Mouse (Mus musculus): Measurements from ENCODE around the gene Gucy2e.

Gucy2e gene

DNA sequence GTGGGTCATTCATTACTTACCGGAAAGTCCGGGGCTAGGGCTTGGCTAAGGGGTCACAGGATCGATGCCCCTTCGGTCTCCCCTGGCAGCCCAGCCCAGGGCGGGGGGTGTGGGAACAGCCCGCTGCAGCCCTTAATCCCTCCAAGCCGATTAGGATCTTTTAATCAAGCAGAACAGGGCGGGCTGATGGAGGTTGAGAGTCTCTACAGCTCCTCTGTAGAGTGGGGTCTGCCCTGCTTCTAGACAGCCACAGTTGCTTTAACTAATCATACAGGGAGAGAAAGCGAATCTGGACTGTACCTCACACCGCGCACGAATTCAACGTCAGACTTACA lies at the start of gene Gucy2e:
Gene Gucy2e (minus strand): TSS at position 111 of the 335 bp plus-strand sequence.
- ChIA-PET CTCF (interaction anchor here in 2 of 4 experiments (0.6 to 1.1 kb wide), 2 partner anchors 14 to 183 kb away, joined by 4 to 8 read pairs; no protein-coding TSS in a partner anchor), POLR2A (interaction anchor here in 1 of 4 experiments (1.0 to 1.8 kb wide), 3 partner anchors 10 to 40 kb away, joined by 3 to 4 read pairs (median 3); no protein-coding TSS in a partner anchor)

DNA sequence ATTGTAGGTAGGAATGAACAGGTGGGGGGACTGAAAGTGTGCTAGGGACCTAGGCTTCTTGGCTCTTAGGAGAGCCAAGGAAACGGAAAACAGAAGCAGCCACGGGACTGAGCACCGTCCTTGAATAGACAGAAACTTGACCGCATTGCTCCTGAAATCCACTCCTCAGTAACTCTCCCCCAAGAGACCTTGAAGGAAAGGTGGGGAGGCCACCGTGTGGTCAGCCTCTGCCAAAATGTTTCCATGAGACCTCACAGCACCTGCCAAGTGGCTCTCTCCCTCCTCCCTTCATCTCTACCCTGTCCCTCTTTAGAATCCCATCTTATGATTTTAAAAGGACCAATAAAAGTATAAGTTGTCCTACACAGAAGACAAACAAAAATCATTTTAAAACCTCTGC lies 40.4 kb upstream of the Gucy2e start:
- ChIA-PET CTCF (interaction anchor here in 1 of 4 experiments (1.4 kb wide), 1 partner anchor 19 kb away, joined by 3 read pairs; no protein-coding TSS in a partner anchor), POLR2A (interaction anchor here in 2 of 4 experiments (0.6 to 2.3 kb wide), 3 partner anchors 48 to 398 kb away, joined by 3 to 13 read pairs (median 5); partner anchors contain the start of genes Cntrob (in 1 of the 2), Kcnab3 (in 1 of the 2) and Trappc1 (in 1 of the 2))

DNA sequence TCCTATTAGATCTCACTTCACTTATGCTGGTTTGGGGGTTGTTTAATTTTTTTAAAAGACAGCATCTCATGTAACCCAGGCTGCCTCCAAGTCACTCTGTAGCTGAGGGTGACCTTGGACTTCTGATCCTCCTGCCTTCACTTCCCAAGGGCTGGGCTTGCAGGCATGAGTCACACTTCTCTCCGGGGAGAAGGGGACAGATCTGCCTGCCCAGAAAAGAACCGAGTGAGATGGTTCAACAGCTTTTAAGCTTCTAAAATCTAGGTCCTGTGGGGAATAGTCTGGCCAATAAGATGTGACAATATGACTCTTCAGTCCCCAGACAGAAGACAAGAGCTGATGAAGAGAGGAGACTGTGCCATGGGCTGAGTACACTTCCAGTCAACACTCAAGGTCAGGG lies 39.2 kb upstream of the Gucy2e start:
- ChIA-PET CTCF (interaction anchor here (0.5 to 1.4 kb wide), 5 partner anchors 18 to 379 kb away, joined by 3 to 8 read pairs (median 3); partner anchors contain the start of gene Sox15 (in 1 of the 4)), POLR2A (interaction anchor here in 3 of 4 experiments (0.5 to 2.3 kb wide), 9 partner anchors 28 to 429 kb away, joined by 3 to 13 read pairs (median 3); partner anchors contain the start of genes Cntrob (in 2 of the 3), Trappc1 (in 2 of the 3) and Kcnab3 (in 1 of the 3))

DNA sequence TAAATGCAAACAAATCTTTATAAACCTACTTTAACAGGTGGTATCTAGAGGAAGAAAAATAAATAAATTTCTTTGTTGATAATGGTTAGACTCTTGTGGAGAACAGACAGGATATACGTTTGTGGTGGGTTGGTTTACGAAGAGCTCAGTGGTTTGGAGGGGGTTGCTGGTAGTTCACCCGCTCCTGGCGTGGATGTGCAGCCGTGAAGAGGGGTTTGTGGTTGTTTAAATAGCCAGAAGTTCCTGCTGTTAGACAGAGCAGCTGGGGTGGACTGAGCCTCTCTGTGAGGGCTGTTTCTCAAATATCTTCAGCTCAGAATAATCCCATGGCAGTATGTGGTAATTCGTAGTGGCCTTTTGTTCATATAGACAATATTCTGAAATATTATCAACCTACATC lies 38.8 kb upstream of the Gucy2e start:
- CTCF ChIA-PET = interaction anchor here (0.5 to 1.4 kb wide), 7 partner anchors 18 to 661 kb away, joined by 3 to 8 read pairs (median 3); partner anchors contain the start of gene Sox15 (in 1 of the 4)
- POLR2A ChIA-PET = interaction anchor here in 3 of 4 experiments (0.5 to 2.3 kb wide), 8 partner anchors 11 to 430 kb away, joined by 3 to 13 read pairs (median 4); partner anchors contain the start of genes Cntrob (in 2 of the 3), Trappc1 (in 2 of the 3) and Kcnab3 (in 1 of the 3)

DNA sequence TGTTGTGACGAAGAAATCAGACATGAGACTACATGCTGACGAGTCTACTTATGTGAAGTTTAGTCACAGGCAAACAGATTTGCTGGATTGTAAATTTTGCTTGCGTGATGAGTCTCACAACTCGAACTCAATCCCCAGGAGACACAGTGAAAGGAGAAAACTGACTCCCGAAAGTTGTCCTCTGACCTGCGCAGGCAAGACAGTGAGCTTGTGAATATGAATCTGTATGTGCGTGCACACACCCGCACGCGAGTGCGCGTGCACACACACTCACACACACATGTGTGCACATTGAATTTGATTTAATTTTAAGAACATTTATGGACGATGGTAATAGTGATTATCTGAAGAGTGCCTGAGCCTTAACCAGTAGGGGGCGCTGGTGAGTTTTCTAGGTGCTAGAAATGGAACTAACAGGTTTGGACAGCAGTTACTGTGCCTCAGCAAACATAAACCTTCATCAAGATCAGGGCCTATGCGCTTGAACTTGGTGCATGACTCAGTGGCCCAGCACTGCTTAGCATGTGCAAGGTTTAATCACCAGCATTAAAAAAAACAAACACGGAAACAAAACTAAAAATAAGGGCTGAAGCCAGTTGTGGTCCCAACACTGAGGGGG lies 35.4 kb upstream of the Gucy2e start:
- ChIA-PET CTCF (interaction anchor here (0.7 to 1.4 kb wide), 7 partner anchors 19 to 243 kb away, joined by 3 to 7 read pairs (median 3); no protein-coding TSS in a partner anchor), POLR2A (interaction anchor here in 2 of 4 experiments (1.1 to 2.1 kb wide), 5 partner anchors 46 to 65 kb away, joined by 3 to 5 read pairs (median 3); partner anchors contain the start of genes Cntrob (in 1 of the 2), Kcnab3 (in 1 of the 2) and Trappc1 (in 1 of the 2))

DNA sequence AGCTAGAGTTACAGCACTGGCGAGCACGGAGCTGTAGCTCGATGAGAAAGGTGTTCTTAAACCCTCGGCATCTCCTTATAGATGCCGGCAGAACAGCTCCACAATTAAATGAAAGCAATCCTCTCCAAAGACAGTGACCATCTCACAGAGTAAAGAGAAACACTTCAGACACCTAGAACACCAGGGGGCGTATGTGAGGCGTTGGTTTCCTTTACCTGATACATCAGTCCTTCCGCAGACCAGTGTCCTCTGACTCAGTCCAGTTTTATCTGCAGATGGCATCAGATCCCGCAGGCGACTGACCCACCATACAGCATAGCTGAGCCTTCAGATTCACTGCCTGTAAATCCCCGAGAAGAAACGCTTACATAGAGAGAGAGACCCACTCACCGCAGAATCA lies 32.7 kb upstream of the Gucy2e start:
- ChIA-PET POLR2A (interaction anchor here in 2 of 4 experiments (0.6 to 2.1 kb wide), 13 partner anchors 9 to 244 kb away, joined by 3 to 7 read pairs (median 3); partner anchors contain the start of genes Naa38 (in 2 of the 2), 9130213A22Rik (in 1 of the 2), Cntrob (in 1 of the 2) and Cyb5d1 (in 1 of the 2)), CTCF (interaction anchor here (0.5 to 3.0 kb wide), 46 partner anchors 9 to 447 kb away, joined by 3 to 19 read pairs (median 4); partner anchors contain the start of genes Alox8 (in 2 of the 4), Cntrob (in 2 of the 4), Trappc1 (in 2 of the 4) and Cyb5d1 (in 1 of the 4))

DNA sequence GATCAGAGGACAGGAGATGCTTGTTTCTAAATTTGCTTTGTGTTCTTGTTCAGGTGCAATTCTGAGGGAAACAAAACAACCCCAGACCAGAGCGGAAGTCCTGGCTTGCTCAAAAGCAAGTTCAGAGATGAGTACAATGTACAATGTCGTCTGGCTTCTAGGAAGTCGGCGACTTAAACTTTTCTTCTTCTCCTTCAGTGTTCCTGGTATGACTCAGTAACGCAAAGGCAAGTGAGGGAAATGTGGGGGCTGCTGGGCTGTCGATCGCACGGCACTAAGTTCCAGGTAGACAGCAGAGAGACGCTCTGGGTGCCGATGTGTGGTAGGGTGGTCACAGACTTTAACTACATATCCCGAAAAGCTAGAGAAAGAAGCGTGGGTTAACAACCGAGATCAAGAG lies 31.3 kb upstream of the Gucy2e start:
- CTCF ChIA-PET = interaction anchor here in 3 of 4 experiments (0.6 to 3.0 kb wide), 5 partner anchors 121 to 435 kb away, joined by 3 to 19 read pairs (median 9); no protein-coding TSS in a partner anchor
- POLR2A ChIA-PET = interaction anchor here (0.7 to 2.1 kb wide), 12 partner anchors 56 to 315 kb away, joined by 3 to 7 read pairs (median 4); partner anchors contain the start of genes Cntrob (in 2 of the 4), Cyb5d1 (in 2 of the 4), Naa38 (in 2 of the 4) and Trappc1 (in 2 of the 4)

DNA sequence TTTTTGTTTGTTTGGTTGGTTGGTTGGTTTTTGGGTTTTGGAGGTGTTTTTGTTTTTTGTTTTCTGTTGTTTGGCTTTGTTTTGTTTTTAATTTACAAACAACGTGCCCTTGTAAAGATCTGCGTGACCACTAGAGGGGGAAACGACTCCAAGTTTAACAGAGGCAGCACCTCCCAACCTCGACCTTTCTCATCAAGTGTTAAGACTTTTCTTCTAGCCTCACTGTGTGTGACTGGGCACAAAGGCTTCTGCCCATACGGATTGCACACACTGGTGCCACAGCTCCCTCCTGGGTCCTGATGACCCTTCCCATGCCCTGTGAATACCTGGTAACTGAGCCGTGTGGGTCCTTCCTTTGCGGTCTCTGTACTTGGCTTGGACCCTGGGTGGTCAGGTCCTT lies 30.5 kb upstream of the Gucy2e start:
- POLR2A ChIA-PET = interaction anchor here in 1 of 4 experiments (1.3 to 1.4 kb wide), 2 partner anchors 151 to 159 kb away, joined by 3 to 4 read pairs; no protein-coding TSS in a partner anchor
- CTCF ChIA-PET = interaction anchor here in 2 of 4 experiments (0.6 to 1.2 kb wide), 2 partner anchors 105 to 435 kb away, joined by 5 to 9 read pairs; no protein-coding TSS in a partner anchor

DNA sequence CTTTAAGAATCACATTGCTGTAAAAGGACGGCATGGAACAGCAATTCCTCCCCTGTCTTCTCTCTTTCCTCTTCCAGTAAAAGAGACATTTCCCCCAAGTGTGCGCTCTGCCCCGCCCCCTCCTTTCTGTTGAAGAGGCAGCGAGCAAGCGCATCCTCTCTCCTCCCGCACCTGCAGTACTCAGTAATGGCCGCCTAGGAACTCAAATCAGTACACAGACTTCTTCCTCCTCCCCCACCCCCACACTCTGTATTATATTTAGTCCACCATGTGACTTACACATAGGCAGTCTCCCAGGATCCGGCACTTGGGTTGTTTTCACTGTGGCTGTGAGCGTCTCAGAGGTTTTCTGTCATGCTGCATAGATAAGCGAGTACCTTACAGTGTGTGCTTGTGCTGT lies 29.4 kb upstream of the Gucy2e start:
- CTCF ChIA-PET = interaction anchor here in 3 of 4 experiments (0.6 to 1.2 kb wide), 4 partner anchors 8 to 141 kb away, joined by 3 to 8 read pairs (median 4); no protein-coding TSS in a partner anchor
- POLR2A ChIA-PET = interaction anchor here in 1 of 4 experiments (0.6 kb wide), 1 partner anchor 54 kb away, joined by 3 read pairs; no protein-coding TSS in a partner anchor

DNA sequence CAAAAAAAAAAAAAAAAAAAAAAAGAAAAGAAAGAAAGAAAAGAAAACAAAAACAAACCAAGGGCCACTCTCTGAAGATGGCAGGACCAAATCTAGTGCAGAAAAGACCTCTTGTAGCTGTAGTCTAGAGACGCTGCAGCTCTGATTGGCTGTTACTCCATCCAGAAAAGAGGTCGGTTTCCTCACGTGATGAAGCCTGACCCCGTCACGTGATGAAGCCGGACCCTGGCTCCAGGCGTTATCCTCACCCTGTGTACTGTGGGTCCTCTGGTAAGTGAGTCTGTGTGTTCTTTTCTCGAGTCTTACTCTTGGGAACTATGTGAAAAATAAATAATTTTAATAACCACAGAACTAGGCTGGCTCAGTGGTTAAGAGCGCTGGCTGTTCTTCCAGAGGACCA lies 28.6 kb upstream of the Gucy2e start:
- POLR2A ChIA-PET = interaction anchor here (0.6 to 1.9 kb wide), 17 partner anchors 10 to 389 kb away, joined by 3 to 7 read pairs (median 4); partner anchors contain the start of genes Alox8 (in 1 of the 4), Cntrob (in 1 of the 4), Trappc1 (in 1 of the 4) and Trp53 (in 1 of the 4)

DNA sequence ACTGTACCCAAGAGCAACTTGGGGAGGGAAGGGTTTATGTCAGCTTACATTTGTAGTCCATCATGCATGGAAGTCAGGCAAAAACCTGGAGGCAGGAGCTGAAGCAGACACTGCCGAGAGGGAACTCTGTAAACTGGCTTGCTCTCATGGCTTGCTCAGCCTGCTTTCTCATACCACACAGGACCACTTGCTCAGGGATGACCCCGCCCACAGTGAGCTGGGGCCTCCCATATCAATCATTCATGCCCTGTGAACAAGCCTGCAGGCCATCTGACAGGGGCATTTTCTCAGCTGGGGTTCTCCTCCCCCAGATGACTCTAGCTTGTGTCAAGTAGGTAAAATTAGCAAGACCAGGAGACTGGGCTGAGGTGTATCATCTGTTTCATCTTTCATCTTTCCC lies 27.4 kb upstream of the Gucy2e start:
- ChIA-PET POLR2A (interaction anchor here in 3 of 4 experiments (0.5 to 1.9 kb wide), 27 partner anchors 11 to 442 kb away, joined by 3 to 7 read pairs (median 4); partner anchors contain the start of genes Cntrob (in 2 of the 3), Naa38 (in 2 of the 3), Trappc1 (in 2 of the 3) and Trp53 (in 2 of the 3)), CTCF (interaction anchor here in 2 of 4 experiments (0.5 to 1.6 kb wide), 4 partner anchors 139 to 316 kb away, joined by 3 to 9 read pairs (median 4); partner anchors contain the start of genes Trp53 (in 1 of the 2) and Wrap53 (in 1 of the 2))

More for the DNA sequence above, 28.6 kb upstream of the Gucy2e start:
- CTCF ChIA-PET = interaction anchor here (0.5 to 1.6 kb wide), 11 partner anchors 8 to 779 kb away, joined by 3 to 10 read pairs (median 4); partner anchors contain the start of genes Alox12b (in 1 of the 4), Trp53 (in 1 of the 4) and Wrap53 (in 1 of the 4)

DNA sequence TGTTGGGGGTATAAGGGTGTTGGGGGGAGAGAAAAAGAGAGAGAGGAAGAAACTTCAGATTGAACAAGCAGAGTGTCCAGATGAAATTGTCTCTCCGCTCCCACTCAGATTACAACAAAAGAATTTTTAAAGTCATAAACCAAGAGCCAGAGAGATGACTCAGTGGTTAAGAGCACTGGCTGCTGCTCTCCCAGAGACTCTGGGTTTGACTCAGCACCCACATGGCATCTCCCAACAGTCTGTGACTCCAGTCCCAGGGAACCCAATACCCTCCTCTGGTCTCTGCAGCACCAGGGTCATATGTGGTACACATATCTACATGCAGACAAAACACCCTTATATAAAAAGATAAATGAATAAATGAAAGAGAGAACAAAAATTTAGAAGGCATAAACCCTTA lies 23.3 kb upstream of the Gucy2e start:
- CTCF ChIA-PET = interaction anchor here (0.5 to 2.2 kb wide), 9 partner anchors 9 to 334 kb away, joined by 3 to 6 read pairs (median 3); no protein-coding TSS in a partner anchor
- POLR2A ChIA-PET = interaction anchor here in 1 of 4 experiments (0.6 to 1.4 kb wide), 3 partner anchors 10 to 253 kb away, joined by 3 to 8 read pairs (median 4); no protein-coding TSS in a partner anchor

DNA sequence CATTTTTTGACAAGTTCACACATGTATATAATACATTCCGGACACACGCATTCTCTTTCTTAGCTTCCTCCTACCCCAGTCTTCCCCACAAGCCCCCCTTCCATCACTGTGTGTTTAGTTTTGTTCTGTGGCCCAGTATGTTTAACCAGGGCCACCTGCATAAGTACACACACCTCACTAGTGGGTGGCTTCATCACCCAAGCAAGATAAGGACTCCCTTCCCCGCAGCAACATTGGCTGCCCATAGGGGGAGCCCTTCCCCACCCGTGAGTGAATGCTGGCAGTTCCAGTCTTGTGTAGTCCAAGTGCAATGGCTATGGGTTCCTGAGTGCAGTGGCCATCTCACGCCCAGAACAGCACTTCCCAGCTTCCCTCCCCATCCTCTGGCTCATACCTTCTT lies 21.5 kb upstream of the Gucy2e start:
- ChIA-PET CTCF (interaction anchor here (0.5 to 2.4 kb wide), 15 partner anchors 8 to 287 kb away, joined by 3 to 23 read pairs (median 4); no protein-coding TSS in a partner anchor), POLR2A (no interaction called here)

DNA sequence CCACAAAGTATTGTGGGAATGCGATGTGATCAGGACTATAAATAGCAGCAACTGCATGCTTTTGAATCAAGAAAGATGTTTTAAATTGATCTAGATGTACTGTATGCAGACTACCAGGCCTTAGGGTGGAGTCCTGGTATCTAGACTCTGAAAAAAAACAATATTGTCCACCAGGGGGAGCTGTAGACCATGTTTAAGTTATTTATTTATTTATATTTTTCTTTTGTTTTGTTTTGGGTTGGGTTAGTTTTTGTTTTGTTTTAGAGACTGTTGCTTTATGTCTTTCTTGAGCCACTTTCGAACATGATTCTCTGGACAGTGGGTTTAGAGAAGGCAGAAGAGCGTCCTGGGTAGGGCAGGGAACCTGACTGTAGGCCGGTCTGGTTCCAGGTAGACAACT lies 21.0 kb upstream of the Gucy2e start:
- CTCF ChIA-PET = interaction anchor here (0.6 to 2.4 kb wide), 14 partner anchors 9 to 287 kb away, joined by 3 to 13 read pairs (median 4); no protein-coding TSS in a partner anchor
- POLR2A ChIA-PET = no interaction called here

DNA sequence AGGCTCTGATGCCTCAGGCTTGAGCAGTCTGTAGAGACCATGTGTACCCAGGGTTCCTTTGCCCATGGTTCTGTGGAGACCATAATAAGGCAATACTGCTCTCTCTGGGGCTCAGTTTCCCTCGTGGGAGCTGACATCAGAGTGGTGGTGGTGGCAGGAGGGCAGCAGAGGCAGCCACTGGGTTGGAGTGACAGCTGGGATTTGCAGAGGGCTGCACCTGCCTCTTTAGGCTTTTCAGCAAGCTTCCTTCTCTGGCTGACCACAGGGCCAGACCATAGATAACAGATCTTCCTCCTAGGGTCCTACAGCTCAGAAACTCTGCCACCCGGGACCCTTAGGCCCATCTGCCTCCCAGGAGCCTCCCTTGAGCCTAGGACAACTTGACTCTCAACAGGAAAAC lies 20.2 kb upstream of the Gucy2e start:
- POLR2A ChIA-PET = interaction anchor here in 2 of 4 experiments (0.5 to 0.9 kb wide), 2 partner anchors 115 to 325 kb away, joined by 3 to 4 read pairs; no protein-coding TSS in a partner anchor
- CTCF ChIA-PET = interaction anchor here in 3 of 4 experiments (0.6 to 2.4 kb wide), 14 partner anchors 8 to 946 kb away, joined by 3 to 10 read pairs (median 4); no protein-coding TSS in a partner anchor

DNA sequence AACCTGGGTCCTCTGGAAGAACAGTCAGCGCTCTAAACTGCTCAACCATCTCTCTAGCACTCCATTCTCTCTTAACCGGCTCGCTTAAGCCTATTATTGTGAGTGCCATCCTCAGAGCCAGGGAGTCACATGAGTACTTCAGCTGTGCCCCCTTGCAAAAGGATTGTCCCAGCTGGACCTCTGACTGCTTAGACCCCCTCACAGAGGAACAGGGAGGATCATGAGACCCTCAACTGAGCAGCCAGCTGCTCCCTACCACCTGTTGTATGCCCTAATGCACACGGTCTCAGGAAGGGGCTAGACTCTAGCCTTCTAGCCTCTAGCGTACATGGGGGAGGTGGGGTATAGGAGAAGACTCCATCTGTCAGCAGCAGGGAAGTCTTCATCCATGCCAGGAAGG lies 18.0 kb upstream of the Gucy2e start:
- POLR2A ChIA-PET = no interaction called here
- CTCF ChIA-PET = interaction anchor here in 2 of 4 experiments (0.6 to 1.0 kb wide), 2 partner anchors 9 to 20 kb away, joined by 3 read pairs; no protein-coding TSS in a partner anchor

DNA sequence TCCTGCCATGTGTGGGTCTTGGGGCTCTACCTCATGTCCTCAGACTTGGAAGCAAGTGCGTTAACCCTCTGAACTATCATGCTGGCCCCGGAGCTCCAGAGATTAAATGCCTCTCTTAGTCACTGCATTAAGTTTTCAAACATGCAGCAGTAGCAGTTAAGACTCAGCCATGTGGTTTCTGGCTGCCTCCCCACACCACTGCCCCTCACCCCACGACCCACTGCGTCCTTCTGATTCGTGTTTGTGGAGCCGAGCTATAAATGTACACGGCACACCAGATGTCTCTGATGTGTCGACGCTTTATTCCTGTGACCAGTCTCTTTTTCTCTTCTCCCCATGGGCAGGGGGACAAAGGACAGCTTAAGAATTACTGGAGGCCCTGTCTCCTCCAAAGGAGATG lies 16.3 kb upstream of the Gucy2e start:
- CTCF ChIA-PET = interaction anchor here (0.6 to 1.5 kb wide), 9 partner anchors 18 to 339 kb away, joined by 3 to 8 read pairs (median 4); no protein-coding TSS in a partner anchor

More for the DNA sequence above, 16.3 kb upstream of the Gucy2e start:
- POLR2A ChIA-PET = interaction anchor here in 3 of 4 experiments (0.7 to 1.2 kb wide), 3 partner anchors 11 to 461 kb away, joined by 3 to 4 read pairs (median 3); no protein-coding TSS in a partner anchor
